Mouse (Mus musculus) stomach, postnatal 0 days (tissue): Measurements from ENCODE around the gene Hes3.

ENCODE experiments used
- CTCF ChIP-seq: IDR thresholded peaks from 2 replicates; pipeline ENCODE4 v1.5.1; 2016; ENCODE audit warnings: antibody characterized with exemption, low read depth, mild to moderate bottlenecking, moderate library complexity
- EP300 ChIP-seq: optimal IDR thresholded peaks from 2 replicates; pipeline ENCODE3; 2016; ENCODE audit warnings: antibody characterized with exemption

GRCm38 (mm10) chr4:152332952-152333351, 41.5 kb upstream of the Hes3 start:
- peak; percentile 99 for TF ChIP-seq CTCF
- no peak for TF ChIP-seq EP300
